ENCODE assay signal across 10 mouse cellular contexts in genomic region chr3:96209242-96209641, GRCm38 (mm10). TPM values are rescaled to one million over a fixed set of nuclear protein-coding genes. Genes with fewer than 3 reads are reported as not detected.
DNase-seq lines count a peak whose midpoint lies in the region; ATAC-seq and TF ChIP-seq lines count a peak whose summit lies in the region.
"Had no signal": no experiment of that assay in that cellular context is flagged by ENCODE, and none has a peak within 500 bp of the region (broad histone marks: within the 10 kb centered on the region; RNA-seq: fewer than 3 reads in every experiment).

No protein-coding gene starts in this region.

- H3K9ac ChIP-seq in MEL (ENCODE audit: control insufficient read depth, low read depth, low read length, poor library complexity, severe bottlenecking) = no peak overlapping the region
- H3K9ac ChIP-seq: liver, embryonic 13.5 days had no signal

- intact Hi-C loops in gastrocnemius, adult 2 months (cut with DNase I) = no loop called here
- intact Hi-C loops in left cerebral cortex, postnatal 4 days (cut with DNase I) = no loop called here
- intact Hi-C loops in left cerebral cortex, postnatal 14 days (cut with DNase I) = no loop called here

- no peaks in the 10 kb centered on the region for H3K79me2 ChIP-seq in MEL (ENCODE audit: control insufficient read depth, insufficient read depth, low read length, poor library complexity)

- no peaks in the 10 kb centered on the region for H3K36me3 ChIP-seq in MEL (ENCODE audit: control insufficient read depth in 1 of 2, insufficient read depth in 2 of 2, low read length in 2 of 2)
- H3K36me3 ChIP-seq: liver, embryonic 13.5 days had no signal

- H3K4me3 ChIP-seq in gastrocnemius, adult 2 months = no peak overlapping the region
- no peak overlapping the region for H3K4me3 ChIP-seq in MEL (ENCODE audit: control insufficient read depth in 1 of 2, insufficient read depth in 1 of 2, low read depth in 2 of 2, low read length in 2 of 2)
- H3K4me3 ChIP-seq: liver, embryonic 13.5 days had no signal

- H3K27me3 ChIP-seq in MEL (ENCODE audit: control insufficient read depth in 1 of 2, insufficient read depth in 2 of 2, low read length in 2 of 2) = peaks cover 32 to 61% of the 10 kb centered on the region in 2 experiments

- no peak overlapping the region for H3K27ac ChIP-seq in gastrocnemius, adult 2 months
- H3K27ac ChIP-seq in MEL (ENCODE audit: control insufficient read depth, low read depth, low read length) = no peak overlapping the region
- H3K27ac ChIP-seq: liver, embryonic 13.5 days had no signal

- peak; percentile 40 for TF ChIP-seq CTCF in gastrocnemius, adult 2 months (IDR thresholded peaks at IDR 0.05)
- peak; percentile 40 to 64 (median 50); a peak in 5 of 6 replicates for TF ChIP-seq CTCF in MEL (IDR thresholded peaks at IDR 0.05 in 2 of 3, conservative IDR thresholded peaks at IDR 0.05 in 1 of 3; ENCODE audit: control insufficient read depth in 1 of 3, insufficient read depth in 1 of 3, low read depth in 2 of 3, low read length in 3 of 3, poor library complexity in 1 of 3, severe bottlenecking in 1 of 3)

- no peak for DNase-seq in gastrocnemius, adult 2 months
- DNase-seq in gastrocnemius, postnatal 25 days = no peak
- DNase-seq in left cerebral cortex, postnatal 4 days = peak; percentile 28
- DNase-seq in left cerebral cortex, postnatal 14 days (ENCODE audit: low spot score in 2 of 2) = no peak
- DNase-seq in MEL (ENCODE audit: low read depth, low spot score) = no peak
- DNase-seq in embryo, embryonic 10.5 days (ENCODE audit: low spot score) = peak; percentile 46
- DNase-seq in right cerebral cortex, postnatal 4 days = no peak
- DNase-seq: kidney, adult 8-10 months; liver, embryonic 13.5 days had no signal

- no peak for ATAC-seq in megakaryocyte, adult 5-6 weeks (ENCODE audit: poor library complexity, severe bottlenecking)

- no peaks in the 10 kb centered on the region for H3K4me1 ChIP-seq in MEL (ENCODE audit: control insufficient read depth in 1 of 2, insufficient read depth in 2 of 2, low read length in 2 of 2)

- no peak for TF ChIP-seq RAD21 in MEL (IDR thresholded peaks at IDR 0.05; ENCODE audit: low read depth, low read length)

- no peak for TF ChIP-seq EP300 in MEL (IDR thresholded peaks at IDR 0.05; ENCODE audit: low read depth in 1 of 2, low read length in 2 of 2)

- no peaks in the 10 kb centered on the region for H3K9me3 ChIP-seq in MEL (replicated peaks; ENCODE audit: insufficient read depth, low read length)
- H3K9me3 ChIP-seq: liver, embryonic 13.5 days had no signal

- no peak for TF ChIP-seq POLR2A in MEL (IDR thresholded peaks at IDR 0.05; ENCODE audit: control insufficient read depth in 1 of 2, insufficient read depth in 1 of 2, low read depth in 1 of 2, low read length in 2 of 2, poor library complexity in 1 of 2)

TF ChIP-seq in MEL, 35 proteins besides CTCF, POLR2A, EP300 and RAD21:
- TF ChIP-seq SMC3 (IDR thresholded peaks at IDR 0.05; ENCODE audit: low read depth, low read length) (peak; percentile 24), MXI1 (IDR thresholded peaks at IDR 0.05; ENCODE audit: low read depth, low read length) (no peak)

RNA-seq across cellular contexts. Expression of gene Bola1, which starts 10.3 kb away (rescaled TPM):
- total RNA-seq in gastrocnemius, adult 2 months (2021) = 10 to 100 TPM; 24.5 to 29.3 TPM
- total RNA-seq in gastrocnemius, postnatal 25 days (2021) = 10 to 100 TPM; 22.4 to 28.2 TPM
- total RNA-seq in left cerebral cortex, postnatal 4 days (2021) = 10 to 100 TPM; 18.7 to 24.7 TPM
- total RNA-seq in left cerebral cortex, postnatal 14 days (2021) = 10 to 100 TPM; 16.8 to 17.6 TPM
- total RNA-seq in MEL (2012; rRNA removed) = 115 and 123 TPM in 2 replicates
- polyA plus RNA-seq in MEL (2012; ENCODE audit: insufficient read depth in 1 of 2, insufficient read length in 2 of 2, low read depth in 1 of 2, low replicate concordance in 2 of 2, missing spikeins in 1 of 2) = 100 to 1,000 TPM in 1 of 2 experiments, not detected in 1; 124 TPM
- total RNA-seq in megakaryocyte, adult 5-6 weeks (2015) = 11.9 and 14.2 TPM in 2 replicates
- 9.9 and 12.1 TPM in 2 replicates for total RNA-seq in megakaryocyte, adult 5-6 weeks (2017)

RNA-seq across cellular contexts. Expression of gene Hist2h2ab, which starts 10.4 kb away (rescaled TPM):
- total RNA-seq in gastrocnemius, adult 2 months (2021) = 1 to 10 TPM in 1 of 2 experiments, under 1 TPM in 1; 0.87 to 1.2 TPM
- 1 to 10 TPM; 1.7 TPM for total RNA-seq in gastrocnemius, postnatal 25 days (2021)
- total RNA-seq in left cerebral cortex, postnatal 4 days (2021) = 10 to 100 TPM; 21.6 to 26.0 TPM
- 10 to 100 TPM in 1 of 2 experiments, 1 to 10 TPM in 1; 7.4 to 11.7 TPM for total RNA-seq in left cerebral cortex, postnatal 14 days (2021)
- total RNA-seq in MEL (2012; rRNA removed) = 197 and 234 TPM in 2 replicates
- polyA plus RNA-seq in MEL (2012; ENCODE audit: insufficient read depth in 1 of 2, insufficient read length in 2 of 2, low read depth in 1 of 2, low replicate concordance in 2 of 2, missing spikeins in 1 of 2) = under 1 TPM in 1 of 2 experiments, not detected in 1; 0.72 TPM
- 6.0 and 6.9 TPM in 2 replicates for total RNA-seq in megakaryocyte, adult 5-6 weeks (2015)
- 70.6 and 78.2 TPM in 2 replicates for total RNA-seq in megakaryocyte, adult 5-6 weeks (2017)

RNA-seq across cellular contexts. Expression of gene Hist2h2ac, which starts 11.4 kb away (rescaled TPM):
- 10 to 100 TPM in 1 of 2 experiments, 1 to 10 TPM in 1; 8.4 to 10.2 TPM for total RNA-seq in gastrocnemius, adult 2 months (2021)
- 10 to 100 TPM; 12.1 to 12.5 TPM for total RNA-seq in gastrocnemius, postnatal 25 days (2021)
- 10 to 100 TPM; 70.9 to 71.7 TPM for total RNA-seq in left cerebral cortex, postnatal 4 days (2021)
- 10 to 100 TPM; 20.6 to 28.7 TPM for total RNA-seq in left cerebral cortex, postnatal 14 days (2021)
- total RNA-seq in MEL (2012; rRNA removed) = 2,824 and 3,687 TPM in 2 replicates
- polyA plus RNA-seq in MEL (2012; ENCODE audit: insufficient read depth in 1 of 2, insufficient read length in 2 of 2, low read depth in 1 of 2, low replicate concordance in 2 of 2, missing spikeins in 1 of 2) = 1 to 10 TPM in 1 of 2 experiments, not detected in 1; 4.8 TPM
- total RNA-seq in megakaryocyte, adult 5-6 weeks (2015) = 43.3 and 49.5 TPM in 2 replicates
- total RNA-seq in megakaryocyte, adult 5-6 weeks (2017) = 3,888 and 4,875 TPM in 2 replicates

RNA-seq across cellular contexts. Expression of gene Hist2h2be, which starts 11.7 kb away (rescaled TPM):
- 1 to 10 TPM; 5.2 to 6.1 TPM for total RNA-seq in gastrocnemius, adult 2 months (2021)
- 1 to 10 TPM; 4.5 to 5.3 TPM for total RNA-seq in gastrocnemius, postnatal 25 days (2021)
- 1 to 10 TPM; 4.6 to 5.2 TPM for total RNA-seq in left cerebral cortex, postnatal 4 days (2021)
- total RNA-seq in left cerebral cortex, postnatal 14 days (2021) = 1 to 10 TPM; 2.3 to 3.8 TPM
- total RNA-seq in MEL (2012; rRNA removed) = 1.6 and 1.8 TPM in 2 replicates
- 1 to 10 TPM in 1 of 2 experiments, not detected in 1; 3.2 TPM for polyA plus RNA-seq in MEL (2012; ENCODE audit: insufficient read depth in 1 of 2, insufficient read length in 2 of 2, low read depth in 1 of 2, low replicate concordance in 2 of 2, missing spikeins in 1 of 2)
- total RNA-seq in megakaryocyte, adult 5-6 weeks (2015) = 10.2 and 11.9 TPM in 2 replicates
- total RNA-seq in megakaryocyte, adult 5-6 weeks (2017) = 14.8 and 14.9 TPM in 2 replicates

RNA-seq across cellular contexts. Expression of gene Sv2a, which starts 28.3 kb away (rescaled TPM):
- total RNA-seq in gastrocnemius, adult 2 months (2021) = under 1 TPM; 0.25 to 0.26 TPM
- 1 to 10 TPM in 1 of 2 experiments, under 1 TPM in 1; 0.92 to 1.3 TPM for total RNA-seq in gastrocnemius, postnatal 25 days (2021)
- 100 to 1,000 TPM; 241 to 264 TPM for total RNA-seq in left cerebral cortex, postnatal 4 days (2021)
- 100 to 1,000 TPM; 448 to 477 TPM for total RNA-seq in left cerebral cortex, postnatal 14 days (2021)
- 0.77 and 2.1 TPM in 2 replicates for total RNA-seq in MEL (2012; rRNA removed)
- polyA plus RNA-seq in MEL (2012; ENCODE audit: insufficient read depth in 1 of 2, insufficient read length in 2 of 2, low read depth in 1 of 2, low replicate concordance in 2 of 2, missing spikeins in 1 of 2) = 1 to 10 TPM in 1 of 2 experiments, not detected in 1; 3.3 TPM
- total RNA-seq in megakaryocyte, adult 5-6 weeks (2015) = 0.09 and 0.11 TPM in 2 replicates
- 0.07 TPM in 1 of 2 replicates, not detected in the other for total RNA-seq in megakaryocyte, adult 5-6 weeks (2017)

Comparison
In these comparisons a context has a peak if more than half of its experiments do, and no peak if none do; other contexts are left out.
1. DNase-seq: peak in left cerebral cortex, postnatal 4 days (single experiment) and embryo, embryonic 10.5 days (single experiment); none in gastrocnemius, adult 2 months (single experiment), gastrocnemius, postnatal 25 days (single experiment), left cerebral cortex, postnatal 14 days (0 of 2), MEL (single experiment) and right cerebral cortex, postnatal 4 days (single experiment).